Mouse (Mus musculus): ENCODE measurements at regions not wholly inside any gene's neighbourhood (a gene's known extent, or its start where the extent isn't known, plus 50 kb on each side); places are given as distances from the start of the nearest gene placed in this dataset.

- Histone ChIP-seq H3K27ac (ENCODE audit: insufficient read depth, low read length) (no peak overlapping the region), H3K36me3 (ENCODE audit: control insufficient read depth, insufficient read depth, low read length) (no peaks in the 10 kb centered on the region), H3K27me3 (ENCODE audit: control insufficient read depth, insufficient read depth, low read length) (no peaks in the 10 kb centered on the region), H3K4me3 (ENCODE audit: extremely low read depth, insufficient read depth, insufficient read length) (no peak overlapping the region), H3K4me1 (ENCODE audit: control insufficient read depth, insufficient read depth, insufficient read length) (no peaks in the 10 kb centered on the region)
- TF ChIP-seq POLR2A (IDR thresholded peaks at IDR 0.05; ENCODE audit: low read depth, low read length) (no peak), CTCF (IDR thresholded peaks at IDR 0.05; ENCODE audit: extremely low read depth, insufficient read depth, insufficient read length, insufficient replicate concordance) (no peak)
- 78% methylated on average over 10 of the region's 10 CpGs for WGBS
- DNase-seq (ENCODE audit: low read depth in 1 of 2, low spot score in 2 of 2), result no peak
Observed at GRCm38 (mm10) chr12:9255661-9256486, 226.1 kb downstream of the Ttc32 start.

- TF ChIP-seq POLR2A (IDR thresholded peaks at IDR 0.05; ENCODE audit: low read depth, low read length) (no peak), CTCF (IDR thresholded peaks at IDR 0.05; ENCODE audit: extremely low read depth, insufficient read depth, insufficient read length, insufficient replicate concordance) (no peak)
- Histone ChIP-seq H3K4me3 (ENCODE audit: extremely low read depth, insufficient read depth, insufficient read length) (no peak overlapping the region), H3K27ac (ENCODE audit: insufficient read depth, low read length) (no peak overlapping the region), H3K27me3 (ENCODE audit: control insufficient read depth, insufficient read depth, low read length) (no peaks in the 10 kb centered on the region), H3K4me1 (ENCODE audit: control insufficient read depth, insufficient read depth, insufficient read length) (no peaks in the 10 kb centered on the region), H3K36me3 (ENCODE audit: control insufficient read depth, insufficient read depth, low read length) (no peaks in the 10 kb centered on the region)
- DNase-seq (ENCODE audit: low read depth in 1 of 2, low spot score in 2 of 2), result no peak
Observed at GRCm38 (mm10) chr12:9256487-9256820, 226.7 kb downstream of the Ttc32 start.

GRCm38 (mm10) chr12:9258221-9258620 lies 228.4 kb downstream of the Ttc32 start:
- Histone ChIP-seq H3K4me1 (ENCODE audit: control insufficient read depth, insufficient read depth, insufficient read length) (no peaks in the 10 kb centered on the region), H3K36me3 (ENCODE audit: control insufficient read depth, insufficient read depth, low read length) (no peaks in the 10 kb centered on the region), H3K4me3 (ENCODE audit: extremely low read depth, insufficient read depth, insufficient read length) (no peak overlapping the region), H3K27me3 (ENCODE audit: control insufficient read depth, insufficient read depth, low read length) (no peaks in the 10 kb centered on the region), H3K27ac (ENCODE audit: insufficient read depth, low read length) (no peak overlapping the region)
- 88% methylated on average over 1 of the region's 1 CpGs for WGBS
- no peak for DNase-seq (ENCODE audit: low read depth in 1 of 2, low spot score in 2 of 2)
- TF ChIP-seq CTCF (IDR thresholded peaks at IDR 0.05; ENCODE audit: extremely low read depth, insufficient read depth, insufficient read length, insufficient replicate concordance) (no peak), POLR2A (IDR thresholded peaks at IDR 0.05; ENCODE audit: low read depth, low read length) (no peak)

- H3K36me3 ChIP-seq (ENCODE audit: control insufficient read depth, insufficient read depth, low read length), result no peaks in the 10 kb centered on the region
- 69% methylated on average over 6 of the region's 6 CpGs for WGBS
- no peaks in the 10 kb centered on the region for H3K27me3 ChIP-seq (ENCODE audit: control insufficient read depth, insufficient read depth, low read length)
- H3K4me1 ChIP-seq (ENCODE audit: control insufficient read depth, insufficient read depth, insufficient read length), result no peaks in the 10 kb centered on the region
- no peak overlapping the region for H3K27ac ChIP-seq (ENCODE audit: insufficient read depth, low read length)
- no peak for TF ChIP-seq CTCF (IDR thresholded peaks at IDR 0.05; ENCODE audit: extremely low read depth, insufficient read depth, insufficient read length, insufficient replicate concordance)
- TF ChIP-seq POLR2A (IDR thresholded peaks at IDR 0.05; ENCODE audit: low read depth, low read length), result no peak
- no peak for DNase-seq (ENCODE audit: low read depth in 1 of 2, low spot score in 2 of 2)
- no peak overlapping the region for H3K4me3 ChIP-seq (ENCODE audit: extremely low read depth, insufficient read depth, insufficient read length)
Observed at GRCm38 (mm10) chr12:9261662-9262061, 231.9 kb downstream of the Ttc32 start.

GRCm38 (mm10) chr12:9266221-9266620 lies 236.4 kb downstream of the Ttc32 start:
- H3K36me3 ChIP-seq (ENCODE audit: control insufficient read depth, insufficient read depth, low read length), result no peaks in the 10 kb centered on the region
- no peak overlapping the region for H3K27ac ChIP-seq (ENCODE audit: insufficient read depth, low read length)
- H3K4me3 ChIP-seq (ENCODE audit: extremely low read depth, insufficient read depth, insufficient read length), result no peak overlapping the region
- no peaks in the 10 kb centered on the region for H3K27me3 ChIP-seq (ENCODE audit: control insufficient read depth, insufficient read depth, low read length)
- TF ChIP-seq CTCF (IDR thresholded peaks at IDR 0.05; ENCODE audit: extremely low read depth, insufficient read depth, insufficient read length, insufficient replicate concordance), result no peak
- TF ChIP-seq POLR2A (IDR thresholded peaks at IDR 0.05; ENCODE audit: low read depth, low read length), result no peak
- DNase-seq (ENCODE audit: low read depth in 1 of 2, low spot score in 2 of 2), result no peak
- WGBS, result 69% methylated on average over 4 of the region's 4 CpGs
- no peaks in the 10 kb centered on the region for H3K4me1 ChIP-seq (ENCODE audit: control insufficient read depth, insufficient read depth, insufficient read length)

- H3K4me3 ChIP-seq (ENCODE audit: extremely low read depth, insufficient read depth, insufficient read length), result no peak overlapping the region
- TF ChIP-seq POLR2A (IDR thresholded peaks at IDR 0.05; ENCODE audit: low read depth, low read length) (no peak), CTCF (IDR thresholded peaks at IDR 0.05; ENCODE audit: extremely low read depth, insufficient read depth, insufficient read length, insufficient replicate concordance) (no peak)
- H3K36me3 ChIP-seq (ENCODE audit: control insufficient read depth, insufficient read depth, low read length), result no peaks in the 10 kb centered on the region
- H3K27me3 ChIP-seq (ENCODE audit: control insufficient read depth, insufficient read depth, low read length), result no peaks in the 10 kb centered on the region
- no peak overlapping the region for H3K27ac ChIP-seq (ENCODE audit: insufficient read depth, low read length)
- WGBS, result 93% methylated on average over 2 of the region's 2 CpGs
- no peaks in the 10 kb centered on the region for H3K4me1 ChIP-seq (ENCODE audit: control insufficient read depth, insufficient read depth, insufficient read length)
- DNase-seq (ENCODE audit: low read depth in 1 of 2, low spot score in 2 of 2), result no peak
Observed at GRCm38 (mm10) chr12:9271484-9271883, 241.7 kb downstream of the Ttc32 start.

GRCm38 (mm10) chr12:9274181-9274580 lies 244.4 kb downstream of the Ttc32 start:
- WGBS, result 50% methylated on average over 1 of the region's 1 CpGs
- Histone ChIP-seq H3K4me3 (ENCODE audit: extremely low read depth, insufficient read depth, insufficient read length) (no peak overlapping the region), H3K27ac (ENCODE audit: insufficient read depth, low read length) (no peak overlapping the region), H3K36me3 (ENCODE audit: control insufficient read depth, insufficient read depth, low read length) (no peaks in the 10 kb centered on the region), H3K4me1 (ENCODE audit: control insufficient read depth, insufficient read depth, insufficient read length) (no peaks in the 10 kb centered on the region), H3K27me3 (ENCODE audit: control insufficient read depth, insufficient read depth, low read length) (no peaks in the 10 kb centered on the region)
- TF ChIP-seq CTCF (IDR thresholded peaks at IDR 0.05; ENCODE audit: extremely low read depth, insufficient read depth, insufficient read length, insufficient replicate concordance), result no peak
- no peak for TF ChIP-seq POLR2A (IDR thresholded peaks at IDR 0.05; ENCODE audit: low read depth, low read length)
- no peak for DNase-seq (ENCODE audit: low read depth in 1 of 2, low spot score in 2 of 2)
